Mouse (Mus musculus) layer of hippocampus, adult 9-10 months (tissue): ENCODE data around the gene Slc44a3.

Experiments used
- DNase-seq: peaks from one replicate; pipeline ENCODE4 v3.0.0; 2022; ENCODE audit warnings: low spot score

Gene Slc44a3

GRCm38 (mm10) chr3:121426621-121427519, 105.3 kb downstream of the Slc44a3 start:
- no peak for DNase-seq

DNA sequence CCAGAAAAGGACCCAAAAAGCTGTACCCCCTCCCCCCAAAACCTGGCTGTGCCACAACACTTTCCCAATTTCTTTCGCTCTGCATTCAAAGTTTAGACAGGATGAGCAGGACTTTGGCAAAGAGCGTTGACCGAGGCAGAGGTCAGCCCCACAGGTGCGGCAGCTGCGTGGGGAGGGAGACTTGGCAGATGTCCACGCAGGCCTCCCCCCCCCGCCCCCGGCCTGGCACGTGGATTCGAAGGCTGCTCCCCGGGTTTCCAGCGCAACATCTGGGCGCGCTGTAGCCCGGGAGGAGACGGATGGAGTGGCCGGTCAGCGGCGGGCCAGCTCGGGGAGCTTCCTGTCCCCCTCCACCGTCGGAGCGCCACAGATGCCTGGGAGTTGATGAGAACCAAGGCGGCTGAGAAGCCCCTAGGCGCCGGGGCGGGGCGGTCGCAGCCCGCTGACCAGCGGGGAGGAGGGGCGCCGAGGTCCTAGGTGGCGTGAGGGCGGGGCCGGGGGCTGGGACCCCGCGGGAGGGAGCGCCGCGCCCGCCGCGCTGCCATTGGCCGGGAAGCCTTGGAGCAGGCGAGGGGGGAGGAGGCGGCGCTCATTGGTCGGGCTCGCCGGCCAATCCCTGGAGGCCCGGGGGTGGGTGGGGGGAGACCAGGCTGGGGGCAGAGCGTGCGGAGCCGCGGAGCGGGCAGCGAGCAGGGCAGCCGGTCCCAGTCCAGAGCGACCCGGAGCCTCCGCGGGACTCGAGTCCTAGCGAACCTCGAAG, 106.2 kb downstream of the Slc44a3 start, which contains the start of gene Cnn3:
TSS of gene Cnn3 (plus strand) at position 637 of the 760 bp plus-strand sequence.
- peak; percentile 49 for DNase-seq

DNA sequence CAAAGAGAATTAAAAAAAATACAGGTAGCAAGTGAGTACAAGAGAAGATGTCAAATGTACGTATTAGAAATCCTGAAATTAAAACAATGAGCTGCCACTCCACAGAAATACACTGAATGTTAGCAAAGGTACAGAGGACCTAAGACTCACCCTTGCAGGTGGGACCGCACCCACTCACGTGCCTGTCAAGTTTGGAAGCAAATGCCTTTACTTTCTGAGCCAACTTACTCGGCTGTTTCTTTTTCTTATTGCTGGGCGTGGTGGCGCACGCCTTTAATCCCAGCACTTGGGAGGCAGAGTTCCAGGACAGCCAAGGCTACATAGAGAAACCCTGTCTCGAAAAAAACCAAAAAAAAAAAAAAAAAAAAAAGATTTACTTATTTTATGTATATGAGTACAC, 109.8 kb downstream of the Slc44a3 start:
- no peak for DNase-seq

GRCm38 (mm10) chr3:121418850-121419435, 113.3 kb downstream of the Slc44a3 start:
- no peak for DNase-seq

DNA sequence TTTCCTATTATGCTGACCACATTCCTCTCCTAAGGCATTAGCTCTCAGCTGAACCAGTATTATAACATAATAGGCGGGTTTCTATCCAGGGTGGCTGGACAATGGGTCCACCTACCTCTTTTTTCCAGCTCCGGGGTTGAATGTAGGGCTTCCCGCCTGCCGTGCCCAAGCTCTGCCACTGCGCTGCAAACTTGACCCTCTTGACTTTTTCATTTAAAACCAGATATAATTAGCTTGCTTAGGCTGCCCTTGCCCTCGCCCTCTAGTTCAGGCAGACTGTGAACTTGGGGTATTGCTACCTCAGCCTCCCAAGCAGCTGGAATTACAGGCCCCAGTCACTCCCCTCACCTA, 114.0 kb downstream of the Slc44a3 start:
- DNase-seq: no peak

GRCm38 (mm10) chr3:121417379-121418250, 114.6 kb downstream of the Slc44a3 start:
- DNase-seq: no peak

- DNase-seq: no peak
Observed at GRCm38 (mm10) chr3:121416171-121417154, 115.7 kb downstream of the Slc44a3 start.

DNA sequence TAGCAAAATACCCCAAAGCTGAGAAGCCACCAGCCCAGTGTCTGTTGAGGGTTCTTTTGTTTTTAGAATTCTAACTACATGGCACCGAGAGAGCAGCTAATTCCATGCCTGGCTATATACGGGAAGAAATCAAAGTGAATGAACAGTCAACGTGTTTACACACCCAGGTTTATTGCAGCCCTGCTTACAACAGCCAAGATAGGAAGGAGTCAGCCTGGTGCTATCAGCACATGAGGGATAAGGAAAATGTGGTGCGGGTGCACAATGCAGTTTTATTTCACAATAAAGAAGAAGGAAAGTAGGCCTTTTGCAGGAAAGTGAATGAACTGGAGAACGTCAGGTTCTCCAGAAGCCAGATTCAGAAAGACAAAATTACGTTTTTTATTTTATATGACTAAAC, 120.8 kb downstream of the Slc44a3 start:
- no peak for DNase-seq
